Mouse (Mus musculus) liver, adult 2 months (tissue): Measurements from ENCODE around the gene Slc5a5.

Experiments used
- CTCF ChIP-seq: fragments of 200-500 bp; IDR thresholded peaks from 2 replicates; pipeline ENCODE4 v1.5.1; 2011; ENCODE audit warnings: low read depth, low read length, control low read depth
- POLR2A ChIP-seq: fragments of 200-500 bp; IDR thresholded peaks from 2 replicates; pipeline ENCODE4 v1.6.1; 2011; ENCODE audit warnings: low read length, control low read depth; ENCODE audit not compliant: insufficient read depth; ENCODE audit errors: extremely low read depth

GRCm38 (mm10) chr8:70884186-70884585, 8.4 kb downstream of the Slc5a5 start:
- TF ChIP-seq CTCF (no peak), POLR2A (no peak)
